Mouse (Mus musculus) hindbrain, embryonic 13.5 days (tissue): ENCODE measurements at regions not wholly inside any gene's neighbourhood (a gene's known extent, or its start where the extent isn't known, plus 50 kb on each side); places are given as distances from the start of the nearest gene placed in this dataset. TPM values are rescaled to one million over a fixed set of nuclear protein-coding genes. Genes with fewer than 3 reads are reported as not detected.

ENCODE experiments used
- microRNA-seq: library from miRNA; unstranded; fragments of <30 nt; microRNA quantifications from one replicate; pipeline ENCODE4, GENCODE M21; 2016

Small RNA genes in the stretch of these regions (microRNA-seq; reads per million reads assigned to microRNA genes)
- not detected for gene Gm22696
